Mouse (Mus musculus): Measurements from ENCODE around the gene Ddr1. TPM values are rescaled to one million over a fixed set of nuclear protein-coding genes. Genes with fewer than 3 reads are reported as not detected.

Gene Ddr1
- 2.6 and 3.4 TPM in 2 replicates for polyA plus RNA-seq (2015; fragmentation: Nextera tagmentation; extraction: Ambion mirVana)

DNA sequence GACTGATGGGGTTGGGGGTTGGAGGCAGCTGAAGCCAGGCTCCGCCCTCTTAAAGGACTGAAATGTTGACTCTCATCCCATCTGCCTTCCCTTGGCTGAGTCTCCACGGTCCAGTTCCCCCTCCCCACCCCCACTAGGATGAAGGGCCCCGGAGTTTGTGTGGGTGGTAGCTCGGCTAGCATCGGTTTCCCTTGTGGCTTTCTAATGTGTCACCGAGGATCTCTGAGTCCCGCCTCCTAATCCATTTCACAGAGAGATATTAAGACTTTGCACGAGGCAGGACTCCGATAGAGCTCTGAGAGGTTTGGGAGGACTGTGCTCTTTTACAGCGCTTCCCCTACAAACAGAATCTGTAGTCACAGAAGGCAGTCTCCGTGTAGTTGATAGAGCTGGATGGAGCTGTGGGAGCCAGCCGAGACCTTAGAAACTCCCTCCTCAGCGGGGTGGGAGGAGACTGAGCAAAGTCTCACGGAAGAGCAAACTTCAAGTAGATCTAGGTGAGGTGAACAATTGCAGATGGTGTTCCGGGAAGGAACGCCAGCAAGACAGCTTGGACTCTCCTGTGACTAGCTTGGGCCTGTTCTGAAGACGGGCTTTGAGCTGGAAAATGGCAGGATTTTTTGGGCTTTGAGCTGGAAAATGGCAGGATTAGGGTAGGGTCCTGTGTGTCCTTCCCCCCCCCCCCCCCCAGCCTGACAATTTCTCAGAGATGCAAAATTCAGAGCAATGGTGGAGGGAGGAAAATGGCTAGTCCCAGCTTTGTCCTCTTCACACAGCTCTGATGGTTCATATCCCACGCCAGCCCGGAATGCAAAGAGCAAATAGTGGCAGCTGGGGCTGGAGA is at the start of gene Ddr1:
TSS of gene Ddr1 (minus strand) at position 1 of the 844 bp plus-strand sequence.
- peaks cover 64% of the 10 kb centered on the region for H3K27me3 ChIP-seq
- no peak within 1 kb of the TSS for H3K4me3 ChIP-seq (replicated peaks)
- no peak within 1 kb of the TSS for H3K27ac ChIP-seq (replicated peaks)

DNA sequence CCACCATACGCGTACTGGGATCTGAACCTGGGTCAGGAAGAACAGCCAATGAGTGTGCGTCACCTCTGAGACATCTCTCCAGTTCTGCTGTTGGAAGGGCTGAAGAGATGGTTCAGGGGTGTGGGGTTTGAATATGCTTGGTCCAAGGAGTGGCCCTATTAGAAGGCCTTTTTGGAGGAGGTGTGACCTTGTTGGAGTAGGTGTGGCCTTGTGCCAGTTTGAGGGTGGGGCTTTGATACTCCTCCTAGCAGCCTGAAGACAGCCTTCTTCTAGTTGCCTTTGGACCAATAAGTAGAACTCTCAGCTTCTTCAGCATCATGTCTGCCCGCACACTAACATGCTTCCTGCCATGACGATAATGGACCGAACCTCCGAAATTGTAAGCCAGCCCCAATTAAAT is 49.2 kb upstream of the Ddr1 start:
- 87% methylated on average over 7 of the region's 7 CpGs for WGBS (ENCODE audit: insufficient replicate concordance)
- no peak overlapping the region for H3K4me2 ChIP-seq
- no peak overlapping the region for H3K9ac ChIP-seq
- H3K27ac ChIP-seq (replicated peaks) = 0 out of 2 replicates have a peak overlapping the region, but pooled peaks have one; percentile 11
- H3K27me3 ChIP-seq = no peaks in the 10 kb centered on the region
- H3K36me3 ChIP-seq (replicated peaks) = no peaks in the 10 kb centered on the region
- H3K9me3 ChIP-seq (replicated peaks) = no peaks in the 10 kb centered on the region
- no peak overlapping the region for H3K4me3 ChIP-seq (replicated peaks)
- no peak for ATAC-seq (ENCODE audit: insufficient read depth)
- H3K4me1 ChIP-seq (replicated peaks) = peaks cover 67% of the 10 kb centered on the region

More for the DNA sequence above, at the start of gene Ddr1:
- Histone ChIP-seq H3K9me3 (replicated peaks) (no peaks in the 10 kb centered on the region), H3K9ac (no peak within 1 kb of the TSS), H3K4me1 (replicated peaks) (peaks cover 9% of the 10 kb centered on the region), H3K36me3 (replicated peaks) (no peaks in the 10 kb centered on the region), H3K4me2 (peak within 1 kb of the TSS; percentile 34)
- no peak for ATAC-seq (ENCODE audit: insufficient read depth)
- WGBS (ENCODE audit: insufficient replicate concordance) = 8% methylated on average over 19 of the region's 19 CpGs

DNA sequence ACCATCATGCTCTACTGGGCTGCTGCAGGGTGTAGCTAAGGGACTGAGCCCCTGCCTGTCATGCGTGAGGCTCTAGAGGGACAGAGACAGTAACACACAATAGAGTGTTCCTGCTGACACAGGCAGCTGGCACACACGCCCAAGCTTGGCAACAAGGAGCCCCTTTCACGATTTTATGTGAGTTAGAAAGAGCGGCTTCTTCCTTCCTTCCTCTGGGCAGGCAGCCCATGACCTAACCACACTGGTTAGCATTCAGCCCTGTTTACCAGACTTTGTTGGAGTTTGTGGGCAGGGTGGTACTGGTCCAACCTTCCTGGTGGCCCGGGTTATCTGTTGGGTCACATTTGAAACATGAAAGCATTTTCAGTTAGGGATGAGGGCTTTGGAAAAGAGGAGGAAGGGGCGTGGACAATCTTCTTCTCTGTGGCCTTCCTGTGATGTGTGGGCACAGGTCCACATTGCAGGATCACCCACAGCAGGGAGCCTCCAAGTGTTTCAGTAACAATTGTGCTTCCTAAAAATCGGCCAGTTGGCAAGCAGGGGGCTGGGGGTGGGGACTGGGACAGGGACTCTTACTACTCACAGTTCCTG is 47.9 kb upstream of the Ddr1 start:
- Histone ChIP-seq H3K4me3 (replicated peaks) (no peak overlapping the region), H3K27ac (replicated peaks) (peak overlapping the region; percentile 45; the same call in 1 of the 2 replicates)
- no peak for ATAC-seq (ENCODE audit: insufficient read depth)

DNA sequence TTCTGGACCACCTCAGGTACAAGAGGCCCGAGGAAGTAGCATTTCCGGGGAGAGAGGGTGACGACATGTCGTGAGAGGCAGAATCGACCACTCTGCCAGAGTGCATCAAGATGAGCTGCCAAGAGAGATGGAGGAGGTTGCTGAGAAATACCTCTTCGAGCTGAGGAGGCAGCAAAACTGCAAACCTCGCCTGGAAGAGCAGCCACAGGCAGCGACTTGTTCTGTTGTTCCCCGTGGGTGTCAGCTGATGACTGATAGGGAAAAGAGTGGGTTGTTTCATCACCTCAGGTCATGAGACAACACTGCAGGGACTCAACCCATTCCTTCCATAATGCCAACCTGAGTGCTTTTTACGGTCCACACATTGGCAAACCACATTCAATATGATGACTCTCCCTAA is 45.3 kb upstream of the Ddr1 start:
- no peaks in the 10 kb centered on the region for H3K36me3 ChIP-seq (replicated peaks)
- no peak overlapping the region for H3K9ac ChIP-seq
- WGBS (ENCODE audit: insufficient replicate concordance) = 60% methylated on average over 10 of the region's 10 CpGs
- peaks cover 47% of the 10 kb centered on the region for H3K4me1 ChIP-seq (replicated peaks)
- H3K4me2 ChIP-seq = no peak overlapping the region
- no peaks in the 10 kb centered on the region; the same call in 1 of the 2 replicates for H3K27me3 ChIP-seq
- H3K27ac ChIP-seq (replicated peaks) = no peak overlapping the region; the same call in 1 of the 2 replicates
- ATAC-seq (ENCODE audit: insufficient read depth) = no peak
- H3K4me3 ChIP-seq (replicated peaks) = no peak overlapping the region
- H3K9me3 ChIP-seq (replicated peaks) = no peaks in the 10 kb centered on the region

More for the DNA sequence above, 47.9 kb upstream of the Ddr1 start:
- Histone ChIP-seq H3K27me3 (no peaks in the 10 kb centered on the region; the same call in 1 of the 2 replicates), H3K36me3 (replicated peaks) (no peaks in the 10 kb centered on the region), H3K4me2 (no peak overlapping the region), H3K4me1 (replicated peaks) (peaks cover 54% of the 10 kb centered on the region), H3K9me3 (replicated peaks) (no peaks in the 10 kb centered on the region), H3K9ac (no peak overlapping the region; the same call in 1 of the 2 replicates)
- 23% methylated on average over 7 of the region's 7 CpGs for WGBS (ENCODE audit: insufficient replicate concordance)

DNA sequence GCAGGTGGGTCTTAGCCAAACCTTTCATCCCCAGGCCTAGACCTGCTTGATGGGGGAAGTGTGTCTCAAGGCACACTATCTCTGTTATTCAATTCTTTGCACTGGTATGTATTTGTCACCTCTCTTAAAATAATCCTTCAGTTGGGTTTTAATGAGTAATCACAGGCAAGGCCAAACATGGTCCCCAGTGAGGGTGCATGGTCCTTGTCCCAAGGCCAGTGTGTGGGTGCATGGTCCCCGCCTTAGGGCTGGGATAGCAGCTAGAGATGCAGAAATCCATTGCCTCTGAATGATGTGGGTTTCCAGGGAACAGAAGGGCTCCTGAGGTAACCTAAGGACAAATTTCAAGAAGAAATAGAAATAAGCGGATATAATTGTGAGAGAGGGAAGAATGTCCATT is 39.9 kb upstream of the Ddr1 start:
- Histone ChIP-seq H3K4me3 (replicated peaks) (no peak overlapping the region), H3K4me1 (replicated peaks) (peaks cover 63% of the 10 kb centered on the region), H3K4me2 (0 out of 2 replicates have a peak overlapping the region, but pooled peaks have one; percentile 27), H3K27me3 (peaks cover 1% of the 10 kb centered on the region; the same call in 1 of the 2 replicates), H3K9ac (peak overlapping the region; percentile 52; the same call in 1 of the 2 replicates), H3K36me3 (replicated peaks) (no peaks in the 10 kb centered on the region), H3K9me3 (replicated peaks) (no peaks in the 10 kb centered on the region), H3K27ac (replicated peaks) (peak overlapping the region; percentile 98)
- no peak for ATAC-seq (ENCODE audit: insufficient read depth)
- WGBS (ENCODE audit: insufficient replicate concordance) = 87% methylated on average over 2 of the region's 2 CpGs

DNA sequence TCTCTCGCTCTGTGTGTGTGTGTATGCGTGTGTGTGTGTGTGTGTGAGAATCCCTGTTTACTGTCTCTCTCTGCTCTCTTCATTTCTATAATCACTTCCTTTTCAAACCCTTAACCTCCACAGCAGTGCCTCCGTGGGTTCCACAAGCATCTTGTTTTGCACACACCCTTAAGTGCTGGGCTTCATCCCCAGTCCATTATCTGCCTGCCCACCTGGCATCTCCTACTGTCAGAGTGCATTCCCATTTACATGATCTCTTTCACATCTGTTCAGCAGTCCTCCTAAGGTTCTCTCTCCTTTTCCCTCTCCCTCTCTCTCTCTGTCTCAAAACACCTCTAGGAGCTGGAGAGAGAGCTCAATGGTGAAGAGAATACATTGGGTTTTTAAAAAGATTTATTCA is 38.5 kb upstream of the Ddr1 start:
- peak overlapping the region; percentile 63 for H3K4me2 ChIP-seq
- H3K27me3 ChIP-seq = peaks cover 11% of the 10 kb centered on the region
- H3K4me3 ChIP-seq (replicated peaks) = peak overlapping the region; percentile 18; the same call in 1 of the 2 replicates
- ATAC-seq (ENCODE audit: insufficient read depth) = peak; percentile 75
- H3K27ac ChIP-seq (replicated peaks) = peak overlapping the region; percentile 98
- 39% methylated on average over 3 of the region's 3 CpGs for WGBS (ENCODE audit: insufficient replicate concordance)
- no peaks in the 10 kb centered on the region for H3K36me3 ChIP-seq (replicated peaks)
- no peaks in the 10 kb centered on the region for H3K9me3 ChIP-seq (replicated peaks)
- peak overlapping the region; percentile 52 for H3K9ac ChIP-seq
- peaks cover 73% of the 10 kb centered on the region for H3K4me1 ChIP-seq (replicated peaks)

DNA sequence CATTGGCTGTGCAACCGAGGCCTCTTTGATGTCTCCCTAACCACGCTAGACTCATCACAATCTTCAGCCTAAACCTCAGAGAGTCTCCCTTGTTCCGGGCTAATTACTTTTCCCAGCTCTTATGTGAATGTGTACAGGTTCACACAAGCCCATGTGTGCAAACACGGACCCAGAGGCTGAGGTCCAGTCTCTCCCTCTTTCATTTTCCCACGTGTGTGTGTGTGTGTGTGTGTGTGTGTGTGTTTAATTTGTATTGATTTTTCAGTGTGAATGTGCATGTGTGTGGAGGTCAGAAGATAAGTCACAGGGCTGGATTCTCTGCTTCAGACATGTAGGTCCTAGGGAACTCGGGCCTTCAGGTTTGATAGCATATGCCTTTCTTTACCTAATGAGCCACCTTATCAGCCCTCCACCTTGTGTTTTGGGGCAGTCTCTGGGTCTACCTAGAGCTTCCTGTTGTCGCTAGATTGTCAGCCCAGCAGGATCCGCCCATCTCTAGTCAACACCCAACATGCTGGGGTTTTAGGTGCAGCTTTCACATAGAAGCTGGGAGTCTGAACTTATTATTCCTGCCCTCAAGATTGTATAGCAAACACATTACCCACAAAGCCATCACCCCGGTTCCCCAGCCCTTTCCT is 37.3 kb upstream of the Ddr1 start:
- peak overlapping the region; percentile 63 for H3K4me2 ChIP-seq
- peaks cover 80% of the 10 kb centered on the region for H3K4me1 ChIP-seq (replicated peaks)
- H3K27me3 ChIP-seq = peaks cover 11% of the 10 kb centered on the region; the same call in 1 of the 2 replicates
- H3K9ac ChIP-seq = peak overlapping the region; percentile 52
- no peaks in the 10 kb centered on the region for H3K9me3 ChIP-seq (replicated peaks)
- peak; percentile 91 for ATAC-seq (ENCODE audit: insufficient read depth)
- peak overlapping the region; percentile 98 for H3K27ac ChIP-seq (replicated peaks)
- H3K36me3 ChIP-seq (replicated peaks) = no peaks in the 10 kb centered on the region
- 23% methylated on average over 9 of the region's 9 CpGs for WGBS (ENCODE audit: insufficient replicate concordance)
- peak overlapping the region; percentile 18 for H3K4me3 ChIP-seq (replicated peaks)

DNA sequence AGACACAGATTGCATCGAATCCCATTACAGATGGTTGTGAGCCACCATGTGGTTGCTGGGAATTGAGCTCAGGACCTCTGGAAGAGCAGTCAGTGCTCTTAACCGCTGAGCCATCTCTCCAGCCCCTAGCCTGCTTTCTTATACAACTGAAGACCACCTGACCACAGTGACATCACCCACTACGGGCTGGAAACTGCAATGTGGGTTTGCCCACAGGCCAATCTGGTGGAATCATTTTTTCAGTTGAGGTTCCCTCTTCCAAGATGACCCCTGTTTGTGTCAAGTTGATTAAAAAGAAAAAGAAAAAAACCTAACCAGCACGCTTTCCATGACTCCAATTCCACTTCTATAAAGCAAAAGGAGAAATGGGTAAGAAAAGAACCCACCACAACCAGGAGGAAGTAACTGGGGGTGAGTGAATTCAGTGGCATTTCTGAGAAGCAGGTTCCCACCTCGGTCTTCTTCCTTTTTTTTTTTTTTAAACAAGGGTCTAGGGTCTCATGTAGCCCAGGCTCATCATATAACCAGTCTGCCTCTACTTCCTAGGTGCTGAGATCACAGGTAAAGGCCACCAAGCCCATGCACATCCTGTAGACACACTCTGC is 36.0 kb upstream of the Ddr1 start:
- Histone ChIP-seq H3K4me3 (replicated peaks) (no peak overlapping the region), H3K4me2 (peak overlapping the region; percentile 63; the same call in 1 of the 2 replicates), H3K9me3 (replicated peaks) (no peaks in the 10 kb centered on the region), H3K27ac (replicated peaks) (peak overlapping the region; percentile 98), H3K27me3 (peaks cover 11% of the 10 kb centered on the region; the same call in 1 of the 2 replicates), H3K36me3 (replicated peaks) (no peaks in the 10 kb centered on the region), H3K9ac (peak overlapping the region; percentile 35; the same call in 1 of the 2 replicates), H3K4me1 (replicated peaks) (peaks cover 89% of the 10 kb centered on the region)
- no peak for ATAC-seq (ENCODE audit: insufficient read depth)
- WGBS (ENCODE audit: insufficient replicate concordance) = 35% methylated on average over 5 of the region's 5 CpGs

DNA sequence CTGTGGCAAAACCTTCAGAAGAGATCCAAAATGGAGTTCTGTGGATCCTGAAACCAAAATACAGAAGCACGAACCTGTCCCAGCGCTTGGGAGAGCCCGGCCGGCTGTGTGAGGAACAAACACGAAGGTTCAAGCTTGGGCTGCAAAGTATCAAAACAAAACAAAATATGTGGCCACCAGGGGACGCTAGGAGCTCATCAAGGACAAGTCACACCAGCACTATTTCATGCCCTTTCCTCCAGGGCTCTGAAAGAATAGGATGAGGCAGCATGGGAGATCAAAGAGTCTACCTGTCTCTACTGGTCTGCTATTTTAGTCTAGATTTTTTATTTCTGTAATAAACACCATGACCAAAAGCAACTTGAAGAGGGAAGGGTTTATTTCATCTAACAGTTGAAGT is 35.3 kb upstream of the Ddr1 start:
- no peak for ATAC-seq (ENCODE audit: insufficient read depth)
- no peaks in the 10 kb centered on the region for H3K36me3 ChIP-seq (replicated peaks)
- WGBS (ENCODE audit: insufficient replicate concordance) = 1% methylated on average over 6 of the region's 6 CpGs
- H3K9me3 ChIP-seq (replicated peaks) = no peaks in the 10 kb centered on the region
- peak overlapping the region; percentile 41 for H3K4me2 ChIP-seq
- H3K4me3 ChIP-seq (replicated peaks) = no peak overlapping the region
- H3K27me3 ChIP-seq = peaks cover 14% of the 10 kb centered on the region; the same call in 1 of the 2 replicates
- H3K27ac ChIP-seq (replicated peaks) = peak overlapping the region; percentile 98
- 0 out of 2 replicates have a peak overlapping the region, but pooled peaks have one; percentile 9 for H3K9ac ChIP-seq
- peaks cover 86% of the 10 kb centered on the region for H3K4me1 ChIP-seq (replicated peaks)

DNA sequence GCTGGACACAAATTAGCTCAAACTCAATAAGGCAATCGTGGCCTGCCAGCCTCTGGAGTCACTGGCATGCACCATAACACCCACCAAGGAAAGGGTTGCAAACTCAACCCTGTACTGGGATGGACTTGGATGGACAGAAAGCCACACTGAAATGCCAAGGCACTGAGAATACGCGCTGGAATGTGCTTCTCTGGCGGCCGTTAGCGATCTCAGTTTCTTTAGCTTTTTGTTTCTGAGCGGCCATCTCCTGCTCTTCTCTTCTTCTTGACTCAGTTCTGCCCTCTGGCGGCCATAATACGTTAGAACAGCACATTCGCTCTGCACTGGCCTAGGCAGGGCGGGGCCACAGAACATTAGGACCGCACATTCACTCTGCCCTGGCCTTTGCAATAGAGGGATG is 33.3 kb upstream of the Ddr1 start:
- Histone ChIP-seq H3K4me3 (replicated peaks) (no peak overlapping the region), H3K27ac (replicated peaks) (peak overlapping the region; percentile 42; the same call in 1 of the 2 replicates), H3K27me3 (peaks cover 15% of the 10 kb centered on the region; the same call in 1 of the 2 replicates), H3K9ac (peak overlapping the region; percentile 35; the same call in 1 of the 2 replicates), H3K36me3 (replicated peaks) (no peaks in the 10 kb centered on the region), H3K4me2 (peak overlapping the region; percentile 53), H3K9me3 (replicated peaks) (no peaks in the 10 kb centered on the region), H3K4me1 (replicated peaks) (peaks cover 76% of the 10 kb centered on the region)
- no peak for ATAC-seq (ENCODE audit: insufficient read depth)
- 10% methylated on average over 12 of the region's 12 CpGs for WGBS (ENCODE audit: insufficient replicate concordance)

Measured in liver, embryonic 15.5 days (tissue).